Mouse (Mus musculus): ENCODE measurements at regions not wholly inside any gene's neighbourhood (a gene's known extent, or its start where the extent isn't known, plus 50 kb on each side); places are given as distances from the start of the nearest gene placed in this dataset.
A peak's percentile ranks its signal among the peaks of the same experiment; 100 is the strongest.
"Not testable (repeated sequence)": the region's sequence is repeated elsewhere in the genome, so short reads cannot be mapped to it uniquely, and the experiment has no call there.

GRCm38 (mm10) chr3:83517914-83518635 is 248.0 kb upstream of the Sfrp2 start:
- Histone ChIP-seq H3K4me1 (no peaks in the 10 kb centered on the region), H3K4me3 (no peak overlapping the region), H3K27ac (replicated peaks) (no peak overlapping the region), H3K9me3 (no peaks in the 10 kb centered on the region), H3K36me3 (replicated peaks) (no peaks in the 10 kb centered on the region), H3K27me3 (replicated peaks; ENCODE audit: low read depth, poor library complexity, severe bottlenecking) (no peaks in the 10 kb centered on the region)
- 84% methylated on average over 6 of the region's 6 CpGs for WGBS
- DNase-seq (ENCODE audit: low spot score), result no peak

GRCm38 (mm10) chr3:83530243-83530847 is 235.8 kb upstream of the Sfrp2 start:
- 69% methylated on average over 4 of the region's 4 CpGs for WGBS
- no peaks in the 10 kb centered on the region for H3K4me1 ChIP-seq
- DNase-seq (ENCODE audit: low spot score), result no peak
- H3K4me3 ChIP-seq, result no peak overlapping the region
- H3K9me3 ChIP-seq, result no peaks in the 10 kb centered on the region
- H3K27ac ChIP-seq (replicated peaks), result no peak overlapping the region
- no peaks in the 10 kb centered on the region for H3K36me3 ChIP-seq (replicated peaks)
- no peaks in the 10 kb centered on the region for H3K27me3 ChIP-seq (replicated peaks; ENCODE audit: low read depth, poor library complexity, severe bottlenecking)

GRCm38 (mm10) chr3:83536624-83537023 is 229.5 kb upstream of the Sfrp2 start:
- H3K9me3 ChIP-seq; H3K27me3 ChIP-seq (replicated peaks; ENCODE audit: low read depth, poor library complexity, severe bottlenecking); H3K4me1 ChIP-seq; H3K27ac ChIP-seq (replicated peaks); H3K36me3 ChIP-seq (replicated peaks); H3K4me3 ChIP-seq; DNase-seq (ENCODE audit: low spot score): not testable (repeated sequence)
- 85% methylated on average over 5 of the region's 5 CpGs for WGBS

GRCm38 (mm10) chr3:83537231-83537630 is 228.9 kb upstream of the Sfrp2 start:
- no peaks in the 10 kb centered on the region for H3K9me3 ChIP-seq
- H3K4me1 ChIP-seq, result peaks cover 11% of the 10 kb centered on the region
- H3K27me3 ChIP-seq (replicated peaks; ENCODE audit: low read depth, poor library complexity, severe bottlenecking), result no peaks in the 10 kb centered on the region
- WGBS, result 86% methylated on average over 4 of the region's 4 CpGs
- H3K4me3 ChIP-seq, result no peak overlapping the region
- no peak for DNase-seq (ENCODE audit: low spot score)
- no peak overlapping the region for H3K27ac ChIP-seq (replicated peaks)
- no peaks in the 10 kb centered on the region for H3K36me3 ChIP-seq (replicated peaks)

- H3K27ac ChIP-seq (replicated peaks), result no peak overlapping the region
- H3K27me3 ChIP-seq (replicated peaks; ENCODE audit: low read depth, poor library complexity, severe bottlenecking), result no peaks in the 10 kb centered on the region
- H3K36me3 ChIP-seq (replicated peaks), result no peaks in the 10 kb centered on the region
- peaks cover 11% of the 10 kb centered on the region for H3K4me1 ChIP-seq
- DNase-seq (ENCODE audit: low spot score), result no peak
- 78% methylated on average over 7 of the region's 7 CpGs for WGBS
- no peak overlapping the region for H3K4me3 ChIP-seq
- no peaks in the 10 kb centered on the region for H3K9me3 ChIP-seq
Measured at GRCm38 (mm10) chr3:83537711-83538110, 228.4 kb upstream of the Sfrp2 start.

- Histone ChIP-seq H3K27ac (replicated peaks) (no peak overlapping the region), H3K9me3 (no peaks in the 10 kb centered on the region), H3K36me3 (replicated peaks) (no peaks in the 10 kb centered on the region), H3K4me3 (no peak overlapping the region), H3K4me1 (peaks cover 11% of the 10 kb centered on the region), H3K27me3 (replicated peaks; ENCODE audit: low read depth, poor library complexity, severe bottlenecking) (no peaks in the 10 kb centered on the region)
- DNase-seq (ENCODE audit: low spot score), result no peak
- 68% methylated on average over 2 of the region's 2 CpGs for WGBS
Measured at GRCm38 (mm10) chr3:83538898-83539297, 227.2 kb upstream of the Sfrp2 start.

DNA sequence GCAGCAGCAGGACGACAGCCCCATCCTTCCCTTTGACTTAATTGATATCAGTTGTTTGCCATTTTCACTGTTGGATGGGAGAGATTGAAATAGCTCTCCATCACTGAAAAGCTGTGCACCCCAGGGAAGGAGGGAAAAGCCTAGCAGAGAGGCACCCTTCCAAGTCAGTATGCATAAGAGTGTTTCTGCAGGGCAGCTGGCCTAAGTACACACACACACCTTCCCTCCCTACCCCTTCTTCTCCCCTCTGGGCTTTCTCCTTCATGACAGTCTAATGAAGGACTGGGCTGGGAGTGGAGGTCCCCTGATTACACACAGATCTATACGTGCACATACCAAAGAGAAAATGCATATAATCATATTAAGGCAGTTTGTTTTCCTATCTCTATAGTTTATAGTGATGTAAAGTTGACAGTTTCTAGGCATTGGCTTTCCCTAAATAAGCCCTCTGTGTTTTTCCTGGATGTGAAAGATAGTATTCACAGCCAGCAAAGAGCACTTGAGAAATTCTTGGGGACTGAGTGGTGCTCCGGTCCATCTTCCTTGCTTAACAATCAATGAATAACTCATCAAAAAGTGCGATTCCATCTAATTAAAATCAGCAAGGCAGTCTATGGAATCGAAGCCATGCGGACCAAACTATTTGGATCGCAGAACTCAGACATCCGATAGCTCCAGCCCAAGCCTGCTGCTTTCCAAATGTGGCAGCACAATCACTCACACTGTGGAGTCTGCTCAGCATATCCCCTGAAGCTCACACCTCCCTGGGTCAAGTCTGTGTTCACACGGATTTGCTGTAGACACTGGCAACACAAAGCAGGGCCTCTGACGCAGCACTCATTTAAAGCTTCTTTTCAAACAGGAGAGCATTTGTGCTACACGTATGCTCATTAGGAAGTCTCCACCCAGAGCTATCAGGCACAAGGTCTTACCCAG is 224.9 kb upstream of the Sfrp2 start:
- Histone ChIP-seq H3K9me3 (no peaks in the 10 kb centered on the region), H3K27me3 (replicated peaks; ENCODE audit: low read depth, poor library complexity, severe bottlenecking) (no peaks in the 10 kb centered on the region), H3K36me3 (replicated peaks) (no peaks in the 10 kb centered on the region), H3K4me1 (peaks cover 11% of the 10 kb centered on the region), H3K4me3 (no peak overlapping the region), H3K27ac (replicated peaks) (no peak overlapping the region)
- no peak for DNase-seq (ENCODE audit: low spot score)
- WGBS, result 74% methylated on average over 11 of the region's 11 CpGs

GRCm38 (mm10) chr3:83552516-83553139 is 213.5 kb upstream of the Sfrp2 start:
- H3K9me3 ChIP-seq, result no peaks in the 10 kb centered on the region
- peak overlapping the region; percentile 5; the same call in 1 of the 2 replicates for H3K27ac ChIP-seq (replicated peaks)
- H3K4me3 ChIP-seq, result no peak overlapping the region
- H3K4me1 ChIP-seq, result peaks cover 12% of the 10 kb centered on the region
- DNase-seq (ENCODE audit: low spot score), result no peak
- no peaks in the 10 kb centered on the region for H3K36me3 ChIP-seq (replicated peaks)
- 88% methylated on average over 9 of the region's 9 CpGs for WGBS
- H3K27me3 ChIP-seq (replicated peaks; ENCODE audit: low read depth, poor library complexity, severe bottlenecking), result no peaks in the 10 kb centered on the region

DNA sequence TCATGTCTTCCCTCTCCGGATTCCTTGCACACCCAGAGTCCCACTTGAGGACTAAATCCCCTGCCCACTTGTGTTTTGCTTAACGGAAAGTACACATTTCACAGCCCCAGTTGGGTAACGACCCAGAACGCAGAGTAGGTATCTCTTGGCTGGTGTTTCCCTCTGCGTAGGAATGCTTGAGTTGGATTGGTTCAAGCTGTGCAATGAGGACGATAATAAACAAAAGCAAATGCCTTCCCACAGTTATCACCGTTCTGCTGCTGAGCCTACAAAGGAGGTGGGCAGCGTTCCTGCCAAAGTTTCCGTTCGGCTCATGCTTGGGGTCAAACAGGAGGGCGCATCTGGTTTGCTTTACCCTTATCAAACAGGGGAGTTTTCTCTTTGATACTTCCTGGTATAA is 212.3 kb upstream of the Sfrp2 start:
- Histone ChIP-seq H3K4me1 (peaks cover 12% of the 10 kb centered on the region), H3K27ac (replicated peaks) (peak overlapping the region; percentile 8; the same call in 1 of the 2 replicates), H3K4me3 (no peak overlapping the region), H3K27me3 (replicated peaks; ENCODE audit: low read depth, poor library complexity, severe bottlenecking) (no peaks in the 10 kb centered on the region), H3K9me3 (no peaks in the 10 kb centered on the region), H3K36me3 (replicated peaks) (no peaks in the 10 kb centered on the region)
- 47% methylated on average over 11 of the region's 11 CpGs for WGBS
- peak; percentile 45 for DNase-seq (ENCODE audit: low spot score)

- WGBS, result 91% methylated on average over 10 of the region's 10 CpGs
- Histone ChIP-seq H3K27ac (replicated peaks) (no peak overlapping the region), H3K4me1 (peaks cover 15% of the 10 kb centered on the region), H3K4me3 (no peak overlapping the region), H3K36me3 (replicated peaks) (no peaks in the 10 kb centered on the region), H3K9me3 (no peaks in the 10 kb centered on the region), H3K27me3 (replicated peaks; ENCODE audit: low read depth, poor library complexity, severe bottlenecking) (no peaks in the 10 kb centered on the region)
- DNase-seq (ENCODE audit: low spot score), result no peak
Measured at GRCm38 (mm10) chr3:83556788-83557515, 209.2 kb upstream of the Sfrp2 start.

GRCm38 (mm10) chr3:83562026-83562425 is 204.1 kb upstream of the Sfrp2 start:
- Histone ChIP-seq H3K27me3 (replicated peaks; ENCODE audit: low read depth, poor library complexity, severe bottlenecking) (no peaks in the 10 kb centered on the region; the same call in 1 of the 2 replicates), H3K36me3 (replicated peaks) (no peaks in the 10 kb centered on the region), H3K4me1 (peaks cover 6% of the 10 kb centered on the region; the same call in 1 of the 2 replicates), H3K4me3 (no peak overlapping the region), H3K27ac (replicated peaks) (no peak overlapping the region), H3K9me3 (no peaks in the 10 kb centered on the region)
- WGBS, result 64% methylated on average over 3 of the region's 3 CpGs
- DNase-seq (ENCODE audit: low spot score), result no peak

GRCm38 (mm10) chr3:83575526-83575925 is 190.6 kb upstream of the Sfrp2 start:
- Histone ChIP-seq H3K27ac (replicated peaks) (no peak overlapping the region), H3K27me3 (replicated peaks; ENCODE audit: low read depth, poor library complexity, severe bottlenecking) (no peaks in the 10 kb centered on the region; the same call in none of the 2 replicates), H3K9me3 (no peaks in the 10 kb centered on the region), H3K4me1 (peaks cover 7% of the 10 kb centered on the region; the same call in 1 of the 2 replicates), H3K4me3 (no peak overlapping the region), H3K36me3 (replicated peaks) (no peaks in the 10 kb centered on the region)
- no peak for DNase-seq (ENCODE audit: low spot score)
- WGBS, result 90% methylated on average over 4 of the region's 4 CpGs
